Mouse (Mus musculus): ENCODE data around the gene Nudt9.

DNA sequence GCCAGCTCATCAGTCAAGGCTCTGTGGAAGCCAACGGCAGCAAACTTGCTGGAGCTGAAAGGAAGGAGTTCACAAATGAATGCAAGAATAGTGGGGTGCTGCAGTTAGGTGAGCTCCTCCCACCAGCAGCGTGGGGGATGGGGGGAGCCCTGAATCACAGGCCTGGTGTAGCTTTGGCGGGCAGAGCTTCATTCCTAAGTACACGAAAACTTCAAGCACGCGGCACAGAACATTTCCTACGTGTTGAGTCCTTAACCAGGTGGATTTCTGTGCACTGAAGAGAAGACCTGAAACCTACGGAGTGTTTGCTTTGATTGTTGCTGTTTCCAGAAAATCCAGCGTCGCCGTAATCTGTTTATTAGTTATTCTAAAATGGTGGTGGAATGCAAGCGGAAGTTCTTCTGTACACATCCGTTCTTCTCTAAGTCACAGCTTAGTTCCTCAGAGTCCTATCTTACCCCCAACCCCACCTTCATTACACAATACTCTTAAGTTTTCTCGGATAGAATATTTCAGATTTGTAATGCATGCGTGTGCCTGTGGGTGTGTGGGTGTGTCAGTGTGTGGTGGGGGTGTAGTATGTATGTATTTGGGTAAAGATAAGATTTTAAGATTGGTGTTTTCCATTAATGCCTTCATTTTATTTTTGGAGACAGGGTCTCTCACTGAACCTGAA lies 42.7 kb upstream of the Nudt9 start:
- TF ChIP-seq MYOG (IDR thresholded peaks at IDR 0.05; ENCODE audit: control insufficient read depth in 1 of 3, insufficient read depth in 1 of 3, insufficient read length in 2 of 3, low read depth in 2 of 3), result no peak
- no peak for TF ChIP-seq MAX (IDR thresholded peaks at IDR 0.05; ENCODE audit: low read depth)
- TF ChIP-seq POLR2A (IDR thresholded peaks at IDR 0.05; ENCODE audit: insufficient read length, low read depth), result no peak
- TF ChIP-seq USF1 (IDR thresholded peaks at IDR 0.05; ENCODE audit: low read depth), result no peak
- no peak for TF ChIP-seq E2F4 (IDR thresholded peaks at IDR 0.05; ENCODE audit: insufficient read depth)
- no peak for TF ChIP-seq MYOD1 (IDR thresholded peaks at IDR 0.05; ENCODE audit: control insufficient read depth in 1 of 3, insufficient read length in 2 of 3, low read depth in 2 of 3)
- no peak for TF ChIP-seq TCF12 (IDR thresholded peaks at IDR 0.05; ENCODE audit: insufficient read depth, poor library complexity, severe bottlenecking)
- TF ChIP-seq CEBPB (IDR thresholded peaks at IDR 0.05; ENCODE audit: insufficient read depth, poor library complexity, severe bottlenecking), result no peak
- no peak for TF ChIP-seq SRF (IDR thresholded peaks at IDR 0.05; ENCODE audit: control insufficient read depth, insufficient read length, low read depth)
- no peak for TF ChIP-seq TCF3 (IDR thresholded peaks at IDR 0.05; ENCODE audit: insufficient read length, low read depth)
- no peak for TF ChIP-seq POLR2AphosphoS2 (IDR thresholded peaks at IDR 0.05; ENCODE audit: insufficient read length, low read depth)
- TF ChIP-seq REST (IDR thresholded peaks at IDR 0.05; ENCODE audit: insufficient read depth, insufficient read length), result no peak

Measured in myocyte (in vitro differentiated cells).